Mouse (Mus musculus) bone marrow, adult 2 months (tissue): ENCODE measurements around the gene Tshz2.

Experiments
- CTCF ChIP-seq: fragments of 200-500 bp; IDR thresholded peaks from 2 replicates; pipeline ENCODE4 v1.5.1; 2011; ENCODE audit warnings: low read length, control low read depth; ENCODE audit not compliant: control insufficient read depth, insufficient read depth
- POLR2A ChIP-seq: fragments of 200-500 bp; IDR thresholded peaks from 2 replicates; pipeline ENCODE4 v1.6.1; 2011; ENCODE audit warnings: low read depth, mild to moderate bottlenecking, control low read depth, low read length, borderline replicate concordance; ENCODE audit not compliant: control insufficient read depth

- TF ChIP-seq POLR2A (no peak), CTCF (no peak)
Observed at GRCm38 (mm10) chr2:170050651-170051050, 417.8 kb downstream of the Tshz2 start.
